Mouse (Mus musculus) C2C12 (cell line): ENCODE data around the gene Ncan.

ENCODE experiments used
- CEBPB ChIP-seq: IDR thresholded peaks from one replicate; pipeline ENCODE4 v1.6.1; 2011; ENCODE audit warnings: low read depth, mild to moderate bottlenecking, control low read depth, moderate library complexity
- CTCF ChIP-seq: IDR thresholded peaks from one replicate; pipeline ENCODE4 v1.5.1; 2011; ENCODE audit not compliant: control insufficient read depth, insufficient read depth, insufficient read length
- FOSL1 ChIP-seq: IDR thresholded peaks from one replicate; pipeline ENCODE4 v1.8.0; 2011; ENCODE audit warnings: mild to moderate bottlenecking, low read length; ENCODE audit not compliant: poor library complexity, insufficient read depth, severe bottlenecking
- MAX ChIP-seq: IDR thresholded peaks from one replicate; pipeline ENCODE4 v1.6.1; 2011; ENCODE audit warnings: mild to moderate bottlenecking, control low read depth
- MYOD1 ChIP-seq: IDR thresholded peaks from one replicate; pipeline ENCODE4 v1.6.1; 2011; ENCODE audit warnings: low read depth; ENCODE audit not compliant: control insufficient read depth, insufficient read length
- MYOG ChIP-seq: IDR thresholded peaks from one replicate; pipeline ENCODE4 v1.6.1; 2011; ENCODE audit not compliant: control insufficient read depth, insufficient read length; ENCODE audit errors: extremely low read depth
- USF1 ChIP-seq: IDR thresholded peaks from one replicate; pipeline ENCODE4 v1.6.1; 2011; ENCODE audit warnings: low read depth, mild to moderate bottlenecking, control low read depth, moderate library complexity

DNA sequence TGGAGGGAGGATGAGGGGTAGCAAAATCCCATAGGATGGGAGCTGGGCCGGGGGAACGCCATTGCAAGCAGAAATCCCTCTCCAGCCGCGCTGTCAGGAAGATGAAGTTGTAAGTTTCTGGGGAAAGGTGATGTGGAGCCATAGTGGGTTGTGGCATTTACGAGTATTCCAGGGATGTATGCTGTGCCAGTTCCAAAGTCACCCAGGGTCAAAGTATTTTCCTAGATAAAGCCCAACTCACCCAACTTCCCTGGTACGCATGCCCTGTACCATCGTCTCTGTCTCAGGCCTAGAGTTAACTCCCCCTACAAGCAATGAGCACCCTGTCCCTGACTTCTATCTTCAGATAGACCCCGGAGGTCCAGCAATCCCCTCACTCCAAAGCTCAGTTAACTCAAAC, 47.6 kb downstream of the Ncan start:
- no peak for TF ChIP-seq MYOD1
- TF ChIP-seq CTCF: no peak
- no peak for TF ChIP-seq USF1
- TF ChIP-seq MAX: no peak
- TF ChIP-seq FOSL1: no peak
- no peak for TF ChIP-seq CEBPB
- TF ChIP-seq MYOG: no peak
